Mouse (Mus musculus) embryo, embryonic 10 days (tissue): ENCODE measurements at regions not wholly inside any gene's neighbourhood (a gene's known extent, or its start where the extent isn't known, plus 50 kb on each side); places are given as distances from the start of the nearest gene placed in this dataset.
A peak's percentile ranks its signal among the peaks of the same experiment; 100 is the strongest.

Experiments
- DNase-seq: peaks from one replicate; pipeline ENCODE4 v3.0.0-alpha.2; 2015; ENCODE audit warnings: low spot score

- peak; percentile 54 for DNase-seq
Measured at GRCm38 (mm10) chrX:145672776-145673175, 167.8 kb upstream of the Amot start.

GRCm38 (mm10) chrX:145651647-145652046 is 146.7 kb upstream of the Amot start:
- no peak for DNase-seq

GRCm38 (mm10) chrX:145619649-145620048 is 114.7 kb upstream of the Amot start:
- DNase-seq, result no peak

GRCm38 (mm10) chrX:145602085-145602484 is 97.1 kb upstream of the Amot start:
- DNase-seq, result no peak

- DNase-seq, result no peak
Measured at GRCm38 (mm10) chrX:145590733-145591132, 85.8 kb upstream of the Amot start.

- DNase-seq, result no peak
Measured at GRCm38 (mm10) chrX:145567528-145567927, 62.5 kb upstream of the Amot start.

- DNase-seq, result no peak
Measured at GRCm38 (mm10) chrX:145567073-145567472, 62.1 kb upstream of the Amot start.

- no peak for DNase-seq
Measured at GRCm38 (mm10) chrX:145558881-145559280, 53.9 kb upstream of the Amot start.
